Mouse (Mus musculus): ENCODE measurements around the gene Cdk6.
"Not testable (repeated sequence)": the region's sequence is repeated elsewhere in the genome, so short reads cannot be mapped to it uniquely, and the experiment has no call there.

Gene Cdk6

DNA sequence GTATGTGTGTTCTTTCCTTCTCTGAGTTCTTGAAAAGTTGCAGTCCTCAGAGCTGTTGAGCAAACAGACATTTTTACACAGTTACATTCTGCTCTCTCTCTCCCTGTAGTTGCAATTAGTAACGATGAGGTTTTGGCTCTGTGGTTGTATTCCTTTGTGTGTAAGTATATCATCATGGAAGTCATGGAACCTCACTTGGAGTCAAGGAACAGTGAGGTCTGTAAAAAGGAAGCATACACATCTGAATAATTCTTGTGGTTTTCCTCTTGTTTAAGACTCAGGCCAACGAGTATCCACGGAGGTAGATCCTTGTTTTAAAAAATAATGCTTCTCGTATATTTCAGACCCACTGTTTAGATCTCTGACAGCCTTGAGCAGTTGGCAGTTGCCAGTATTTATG, 8.1 kb downstream of the Cdk6 start:
- not testable (repeated sequence) for DNase-seq

- DNase-seq, result not testable (repeated sequence)
Observed at GRCm38 (mm10) chr5:3351836-3352235, 10.6 kb downstream of the Cdk6 start.

DNA sequence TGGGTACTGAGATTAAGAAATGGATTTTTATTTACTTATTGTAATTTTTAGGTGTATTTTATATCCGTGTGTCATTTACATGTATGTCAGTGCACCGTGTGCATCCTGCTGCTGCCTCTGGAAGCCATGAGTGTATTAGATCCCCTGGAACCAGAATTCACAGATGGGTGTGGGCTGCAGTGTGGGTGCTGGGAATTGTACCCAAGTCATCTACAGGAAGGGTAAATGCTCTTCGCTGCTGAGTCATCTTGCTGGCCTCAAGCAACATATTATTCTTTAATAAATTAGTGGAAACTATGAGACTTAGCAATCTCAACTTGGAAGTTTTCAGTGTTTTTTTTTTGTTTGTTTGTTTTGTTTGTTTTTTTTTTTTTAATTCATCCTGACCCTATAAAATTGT, 11.0 kb downstream of the Cdk6 start:
- DNase-seq, result no peak

DNA sequence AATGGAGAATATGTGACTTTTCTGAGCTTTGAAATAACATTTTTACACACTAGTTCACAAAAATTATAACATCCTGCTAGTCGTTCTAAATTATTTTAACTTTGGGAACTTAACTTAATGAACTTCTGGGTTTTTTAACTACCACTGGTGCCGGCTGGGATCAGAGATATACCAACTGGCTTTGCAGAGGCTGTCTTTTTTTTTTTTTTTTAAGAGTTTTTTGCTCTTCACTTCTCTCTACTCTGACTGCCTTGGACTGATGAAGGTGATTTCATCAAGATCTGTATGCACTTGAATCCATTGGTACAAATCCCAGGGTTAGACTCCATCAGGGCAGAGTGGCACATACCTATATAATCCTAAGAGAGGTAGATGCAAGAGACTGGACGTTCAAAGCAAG, 11.5 kb downstream of the Cdk6 start:
- no peak for DNase-seq

DNA sequence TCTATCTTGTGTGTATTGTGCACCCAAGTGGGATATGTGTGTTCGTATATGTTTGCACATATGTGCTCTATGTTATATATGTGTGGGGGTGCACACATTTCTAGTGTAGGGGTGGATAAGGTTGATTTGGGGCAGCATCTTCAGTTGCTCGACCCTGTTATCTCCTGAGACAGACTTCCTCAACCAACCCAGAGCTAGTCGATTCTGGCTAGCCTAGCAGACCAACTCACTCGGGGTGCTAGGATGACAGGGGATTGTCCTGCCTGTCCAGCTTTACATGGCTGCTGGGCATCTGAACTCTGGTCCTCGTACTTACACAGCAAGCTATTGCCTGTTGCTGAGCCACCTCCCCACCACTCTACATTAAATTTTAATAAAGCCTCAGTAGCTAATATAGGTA, 13.0 kb downstream of the Cdk6 start:
- no peak for DNase-seq

DNA sequence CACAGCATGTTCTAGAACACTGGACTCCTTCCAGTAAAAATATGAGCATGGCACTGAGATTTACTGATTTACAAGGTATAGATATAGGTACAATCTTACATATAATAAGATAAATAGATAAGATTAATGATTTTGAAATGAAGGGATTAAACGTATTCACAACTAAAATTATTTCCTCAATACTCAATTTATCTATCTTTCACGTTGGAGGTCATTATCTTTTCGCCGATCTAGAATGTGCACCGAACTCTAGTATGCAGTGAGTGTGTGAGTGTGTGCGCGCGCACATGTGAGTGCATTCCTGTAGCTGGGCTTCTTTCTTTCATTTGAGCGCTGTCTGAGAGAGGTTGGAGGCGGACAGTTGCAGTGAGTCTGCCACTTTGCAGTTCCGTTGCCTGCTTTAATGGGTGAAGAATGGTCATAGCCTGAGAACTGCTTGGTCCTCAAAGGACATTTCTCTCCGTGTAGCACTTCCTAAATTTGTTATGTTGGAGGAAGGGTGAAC, 13.8 kb downstream of the Cdk6 start:
- no peak for DNase-seq

GRCm38 (mm10) chr5:3355560-3356260, 14.4 kb downstream of the Cdk6 start:
- DNase-seq, result no peak

DNA sequence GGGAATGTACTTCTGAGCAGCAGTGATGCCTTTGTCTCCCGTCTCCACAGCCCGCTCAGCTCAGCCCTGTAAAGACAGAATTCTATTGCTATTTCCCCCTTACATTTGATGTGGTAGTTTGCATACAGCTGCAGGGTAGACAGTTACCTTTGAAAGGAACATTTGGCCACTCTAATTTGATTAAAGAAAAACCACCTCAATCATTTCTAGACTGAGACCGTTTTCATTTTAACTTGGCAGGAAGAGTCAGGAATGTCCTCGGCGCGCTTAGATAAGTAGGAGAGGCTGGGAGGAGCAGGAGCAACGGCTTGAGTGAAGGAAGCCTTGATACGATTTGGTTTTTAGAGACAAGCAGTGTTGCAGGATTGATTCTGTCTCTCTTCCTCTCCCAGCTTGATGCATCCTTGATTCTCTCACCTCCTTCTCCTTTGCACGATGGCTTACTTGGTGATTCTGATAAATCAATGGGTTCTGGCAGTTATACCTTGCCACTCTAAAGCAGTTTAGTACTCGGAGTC, 15.0 kb downstream of the Cdk6 start:
- no peak for DNase-seq

DNA sequence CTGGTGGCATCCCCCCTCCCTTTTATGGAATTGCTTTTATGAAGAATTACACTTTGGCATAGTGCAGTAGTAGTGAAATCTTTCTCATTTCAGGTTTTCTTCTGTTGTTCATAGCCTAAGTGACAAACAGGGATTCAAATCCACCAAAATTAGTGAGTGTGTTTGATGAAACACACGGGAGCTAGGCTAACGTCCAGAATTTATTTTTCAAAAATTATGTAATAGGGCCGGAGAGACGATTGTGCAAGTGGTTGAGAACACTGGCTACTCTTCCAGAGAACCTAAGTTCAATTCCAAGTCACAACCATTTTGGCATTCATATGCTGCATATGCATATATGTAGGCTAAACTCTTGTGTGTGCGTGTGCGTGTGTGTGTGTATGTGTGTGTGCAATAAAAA, 16.2 kb downstream of the Cdk6 start:
- no peak for DNase-seq

DNA sequence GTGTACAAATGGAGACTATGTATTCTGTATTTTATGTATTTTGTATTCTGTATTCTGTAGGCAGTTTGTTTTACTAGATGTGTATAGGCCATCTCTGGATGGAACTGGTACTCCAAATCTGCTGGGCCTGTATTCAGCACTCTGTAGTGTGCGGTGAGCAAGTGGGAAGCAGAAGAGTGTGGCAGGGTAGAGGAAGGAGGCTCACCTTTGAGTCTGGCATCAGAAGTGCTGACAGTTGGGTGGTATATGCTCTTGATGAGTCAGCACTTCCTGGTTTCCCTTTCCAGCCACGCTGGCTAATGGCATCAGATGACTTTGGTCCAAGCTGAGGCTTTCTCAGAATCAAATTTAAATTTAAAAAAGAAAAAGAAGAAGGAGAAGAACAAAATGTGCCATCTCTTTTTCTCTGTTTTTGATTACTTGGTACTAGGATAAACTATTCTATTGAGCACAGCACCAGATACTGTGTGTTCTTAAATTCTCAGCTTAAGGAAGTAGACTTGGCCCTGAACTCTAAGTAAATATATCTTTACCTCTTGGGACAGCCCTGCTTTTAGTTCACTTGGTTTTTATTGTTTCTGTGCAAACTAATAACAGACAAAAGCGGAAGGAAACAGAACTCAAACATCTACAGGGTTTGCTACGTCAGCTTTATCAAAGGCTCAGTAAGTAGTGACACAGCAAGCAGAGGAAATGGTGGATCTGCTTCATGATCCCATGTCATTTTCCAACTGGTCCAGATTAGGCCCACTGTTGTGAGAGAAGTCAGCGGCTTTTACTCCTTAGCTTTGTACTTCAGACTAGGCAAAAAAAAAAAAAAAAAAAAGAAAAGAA, 17.6 kb downstream of the Cdk6 start:
- no peak for DNase-seq

- no peak for DNase-seq
Observed at GRCm38 (mm10) chr5:3359914-3360313, 18.6 kb downstream of the Cdk6 start.

GRCm38 (mm10) chr5:3361252-3361651, 20.0 kb downstream of the Cdk6 start:
- no peak for DNase-seq

- no peak for DNase-seq
Observed at GRCm38 (mm10) chr5:3362111-3362510, 20.8 kb downstream of the Cdk6 start.

DNA sequence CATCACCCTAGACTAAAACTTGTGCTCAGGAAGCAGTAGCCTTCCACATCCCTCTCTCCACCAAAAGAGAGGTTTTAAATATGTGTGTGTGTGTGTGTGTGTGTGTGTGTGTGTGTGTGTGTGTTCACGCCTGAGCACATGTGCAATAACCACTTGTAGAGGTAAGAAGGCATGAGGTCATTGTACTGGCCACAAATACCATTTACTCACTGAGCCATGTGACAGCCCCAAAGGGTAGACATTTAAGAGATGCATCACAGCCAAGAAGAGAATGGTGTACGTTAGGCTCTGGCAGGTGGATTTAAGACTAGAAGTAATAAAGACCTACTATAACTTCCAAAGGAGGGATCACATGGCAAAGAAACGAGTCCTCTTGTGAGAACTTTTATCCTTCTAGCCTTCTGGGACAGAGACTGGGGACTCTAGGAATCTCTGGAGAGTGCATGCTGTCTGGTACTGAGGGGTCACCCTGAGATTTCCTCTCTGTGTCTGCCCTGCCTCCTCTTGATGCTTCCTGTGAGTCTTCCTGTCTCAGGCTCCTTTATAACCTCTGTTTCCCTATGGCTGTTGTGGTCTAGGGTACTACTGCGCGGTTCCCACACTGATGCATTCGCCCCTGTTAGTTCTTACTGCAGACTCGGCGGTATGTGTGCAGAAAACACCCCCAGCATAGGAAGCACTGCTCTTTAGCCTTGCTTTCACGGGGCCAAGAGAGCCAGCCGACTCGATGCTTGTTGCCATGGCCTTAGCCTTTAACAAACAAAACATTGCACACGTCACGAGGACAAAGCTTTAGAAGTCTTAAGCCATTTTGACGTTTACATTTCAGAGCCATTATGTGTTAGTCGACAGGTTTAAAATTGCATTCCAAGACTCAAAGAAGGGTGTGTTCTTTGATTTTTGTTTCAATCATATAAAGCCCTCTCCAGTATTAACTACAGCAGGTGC, 22.0 kb downstream of the Cdk6 start:
- no peak for DNase-seq

DNA sequence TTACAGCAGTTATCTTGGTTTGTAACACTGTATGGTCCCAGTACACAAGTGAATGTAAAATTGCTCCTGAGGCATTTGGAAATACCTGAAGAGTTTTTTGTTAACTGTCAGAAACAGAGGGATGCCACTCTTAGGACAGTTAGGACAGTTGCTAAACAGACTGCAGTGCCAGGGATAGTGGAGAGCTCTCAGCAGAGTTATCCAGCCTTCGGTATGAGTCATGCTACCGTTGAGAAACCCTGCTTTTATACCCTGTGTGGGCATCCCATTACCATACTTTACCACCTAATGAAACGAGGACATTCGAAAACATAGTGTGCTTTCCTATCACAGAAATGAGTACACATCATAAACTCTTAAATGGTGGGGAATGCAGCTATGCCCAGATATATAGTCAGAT, 25.8 kb downstream of the Cdk6 start:
- no peak for DNase-seq

GRCm38 (mm10) chr5:3369317-3369716, 28.0 kb downstream of the Cdk6 start:
- DNase-seq, result no peak

DNA sequence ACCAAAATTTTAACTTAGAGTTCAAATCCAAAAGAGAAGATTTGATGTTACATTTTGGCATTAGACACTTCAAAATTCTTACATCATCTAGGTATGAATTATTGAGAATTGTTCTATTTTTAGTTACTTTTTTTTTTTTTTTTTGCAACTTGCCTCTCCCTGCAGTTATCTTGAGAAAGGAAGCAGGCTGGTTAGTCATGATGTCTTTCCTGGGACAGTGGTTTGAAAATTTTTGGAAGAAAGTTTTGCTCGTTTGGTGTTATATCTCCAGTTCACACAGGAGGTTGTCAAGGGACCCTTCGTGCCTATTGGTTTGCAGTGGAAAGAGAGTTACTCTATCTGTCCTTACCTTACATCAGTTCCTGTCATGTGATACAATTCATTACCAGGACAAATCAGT, 29.9 kb downstream of the Cdk6 start:
- no peak for DNase-seq

- DNase-seq, result no peak
Observed at GRCm38 (mm10) chr5:3373170-3373569, 31.9 kb downstream of the Cdk6 start.

GRCm38 (mm10) chr5:3374763-3375162, 33.5 kb downstream of the Cdk6 start:
- no peak for DNase-seq

- DNase-seq, result no peak
Observed at GRCm38 (mm10) chr5:3376167-3376566, 34.9 kb downstream of the Cdk6 start.

DNA sequence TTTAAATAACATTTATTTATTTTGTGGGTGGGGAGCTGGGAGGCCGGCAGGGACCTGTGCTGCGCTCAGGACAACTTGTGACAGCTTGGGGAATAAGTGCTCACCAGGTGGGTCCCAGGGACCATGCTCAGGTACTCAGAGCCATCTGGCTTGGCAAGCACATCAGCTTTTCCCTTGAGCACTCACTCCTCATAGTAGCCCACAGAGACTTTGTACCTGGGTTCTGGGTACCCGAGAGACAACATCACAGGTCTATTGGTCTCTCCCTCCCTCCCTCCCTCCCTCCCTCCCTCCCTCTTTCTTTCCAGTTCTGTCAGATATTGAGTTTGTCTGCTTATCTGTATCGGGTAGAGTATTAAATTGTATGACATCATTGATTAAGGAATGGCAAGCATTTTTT, 38.0 kb downstream of the Cdk6 start:
- no peak for DNase-seq

DNA sequence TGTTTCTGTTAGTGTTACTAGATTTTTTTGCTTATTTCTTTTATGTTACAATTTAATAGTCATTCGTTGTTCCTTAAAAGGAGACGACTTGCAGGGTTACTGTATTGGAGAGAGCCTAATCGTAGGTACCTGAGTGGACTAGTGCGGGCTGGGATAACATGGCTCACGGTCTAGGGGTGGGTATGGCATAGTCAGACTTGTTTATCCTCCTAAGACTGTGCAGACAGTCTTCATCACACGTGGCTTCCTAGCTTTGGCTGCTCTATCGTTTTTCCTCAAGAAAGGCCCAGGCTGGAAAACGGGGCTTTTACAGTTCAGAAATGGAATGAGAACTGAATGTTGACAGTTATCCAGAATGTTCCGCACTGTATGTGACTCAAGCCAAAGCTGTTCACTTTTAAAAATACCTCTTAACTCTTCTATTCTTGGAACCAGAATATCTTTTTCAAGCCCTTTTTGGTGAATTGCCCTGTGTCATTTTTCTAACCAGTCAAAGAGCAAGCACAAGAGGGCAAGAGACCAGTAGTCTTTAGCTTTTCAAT, 39.5 kb downstream of the Cdk6 start:
- no peak for DNase-seq

GRCm38 (mm10) chr5:3381795-3382194, 40.5 kb downstream of the Cdk6 start:
- no peak for DNase-seq
